Mouse (Mus musculus): ENCODE data around the gene Prrx1. TPM values are rescaled to one million over a fixed set of nuclear protein-coding genes. Genes with fewer than 3 reads are reported as not detected.
A peak's percentile ranks its signal among the peaks of the same experiment; 100 is the strongest.

The Prrx1 gene
- total and polyA plus RNA-seq, 2 experiments from 2014 or later, result 4.3 to 7.8 TPM

GRCm38 (mm10) chr1:163283980-163284635, 29.4 kb downstream of the Prrx1 start:
- H3K4me1 ChIP-seq (ENCODE audit: insufficient read depth, low read length), result no peaks in the 10 kb centered on the region
- H3K9ac ChIP-seq (replicated peaks; ENCODE audit: low read length, poor library complexity, severe bottlenecking), result no peak overlapping the region
- DNase-seq (ENCODE audit: low spot score) (no peak), ATAC-seq (ENCODE audit: low FRiP score) (no peak)
- no peaks in the 10 kb centered on the region for H3K27me3 ChIP-seq (ENCODE audit: insufficient read depth, low read length)
- no peak overlapping the region for H3K4me3 ChIP-seq (ENCODE audit: low read depth, low read length)
- no peak overlapping the region for H3K27ac ChIP-seq (ENCODE audit: low read depth, low read length)
- no peak overlapping the region for H3K4me2 ChIP-seq (ENCODE audit: low read depth, low read length, poor library complexity, severe bottlenecking)
- H3K9me3 ChIP-seq (ENCODE audit: low read length), result no peaks in the 10 kb centered on the region
- TF ChIP-seq CTCF (IDR thresholded peaks at IDR 0.05), result no peak
- no peaks in the 10 kb centered on the region for H3K36me3 ChIP-seq (ENCODE audit: insufficient read depth, low read length)
- 81% methylated on average over 9 of the region's 9 CpGs for WGBS

- 38% methylated on average over 7 of the region's 7 CpGs for WGBS
- no peaks in the 10 kb centered on the region for H3K4me1 ChIP-seq (ENCODE audit: insufficient read depth, low read length)
- 0 out of 2 replicates have a peak overlapping the region, but pooled peaks have one; percentile 7 for H3K27ac ChIP-seq (ENCODE audit: low read depth, low read length)
- TF ChIP-seq CTCF (IDR thresholded peaks at IDR 0.05), result no peak
- H3K9me3 ChIP-seq (ENCODE audit: low read length), result no peaks in the 10 kb centered on the region
- H3K27me3 ChIP-seq (ENCODE audit: insufficient read depth, low read length), result no peaks in the 10 kb centered on the region
- H3K4me3 ChIP-seq (ENCODE audit: low read depth, low read length), result no peak overlapping the region
- ATAC-seq (ENCODE audit: low FRiP score), result 0 out of 2 replicates have a peak, but pooled peaks have one; percentile 31
- H3K9ac ChIP-seq (replicated peaks; ENCODE audit: low read length, poor library complexity, severe bottlenecking), result no peak overlapping the region
- H3K36me3 ChIP-seq (ENCODE audit: insufficient read depth, low read length), result no peaks in the 10 kb centered on the region
- no peak overlapping the region for H3K4me2 ChIP-seq (ENCODE audit: low read depth, low read length, poor library complexity, severe bottlenecking)
- DNase-seq (ENCODE audit: low spot score), result peak; percentile 31
Observed at GRCm38 (mm10) chr1:163281450-163282198, 31.9 kb downstream of the Prrx1 start.

- Histone ChIP-seq H3K36me3 (ENCODE audit: insufficient read depth, low read length) (no peaks in the 10 kb centered on the region), H3K27me3 (ENCODE audit: insufficient read depth, low read length) (no peaks in the 10 kb centered on the region), H3K9me3 (ENCODE audit: low read length) (no peaks in the 10 kb centered on the region), H3K9ac (replicated peaks; ENCODE audit: low read length, poor library complexity, severe bottlenecking) (no peak overlapping the region), H3K27ac (ENCODE audit: low read depth, low read length) (no peak overlapping the region), H3K4me3 (ENCODE audit: low read depth, low read length) (no peak overlapping the region), H3K4me1 (ENCODE audit: insufficient read depth, low read length) (no peaks in the 10 kb centered on the region), H3K4me2 (ENCODE audit: low read depth, low read length, poor library complexity, severe bottlenecking) (no peak overlapping the region)
- WGBS, result 39% methylated on average over 2 of the region's 2 CpGs
- DNase-seq (ENCODE audit: low spot score), result peak; percentile 50
- ATAC-seq (ENCODE audit: low FRiP score), result peak; percentile 72
- no peak for TF ChIP-seq CTCF (IDR thresholded peaks at IDR 0.05)
Observed at GRCm38 (mm10) chr1:163280842-163281122, 32.7 kb downstream of the Prrx1 start.

- peak; percentile 53 for DNase-seq (ENCODE audit: low spot score)
- no peaks in the 10 kb centered on the region for H3K27me3 ChIP-seq (ENCODE audit: insufficient read depth, low read length)
- no peak for TF ChIP-seq CTCF (IDR thresholded peaks at IDR 0.05)
- no peak overlapping the region for H3K27ac ChIP-seq (ENCODE audit: low read depth, low read length)
- H3K9ac ChIP-seq (replicated peaks; ENCODE audit: low read length, poor library complexity, severe bottlenecking), result no peak overlapping the region
- H3K4me2 ChIP-seq (ENCODE audit: low read depth, low read length, poor library complexity, severe bottlenecking), result no peak overlapping the region
- no peak overlapping the region for H3K4me3 ChIP-seq (ENCODE audit: low read depth, low read length)
- no peaks in the 10 kb centered on the region for H3K36me3 ChIP-seq (ENCODE audit: insufficient read depth, low read length)
- ATAC-seq (ENCODE audit: low FRiP score), result peak; percentile 56; the same call in 1 of the 2 replicates
- no peaks in the 10 kb centered on the region for H3K9me3 ChIP-seq (ENCODE audit: low read length)
- WGBS, result 41% methylated on average over 7 of the region's 7 CpGs
- H3K4me1 ChIP-seq (ENCODE audit: insufficient read depth, low read length), result no peaks in the 10 kb centered on the region
Observed at GRCm38 (mm10) chr1:163280097-163280841, 33.2 kb downstream of the Prrx1 start.

GRCm38 (mm10) chr1:163277069-163277468, 36.4 kb downstream of the Prrx1 start:
- H3K4me3 ChIP-seq (ENCODE audit: low read depth, low read length), result no peak overlapping the region
- no peaks in the 10 kb centered on the region for H3K27me3 ChIP-seq (ENCODE audit: insufficient read depth, low read length)
- H3K36me3 ChIP-seq (ENCODE audit: insufficient read depth, low read length), result no peaks in the 10 kb centered on the region
- H3K27ac ChIP-seq (ENCODE audit: low read depth, low read length), result no peak overlapping the region
- TF ChIP-seq CTCF (IDR thresholded peaks at IDR 0.05), result no peak
- no peak for DNase-seq (ENCODE audit: low spot score)
- no peaks in the 10 kb centered on the region for H3K4me1 ChIP-seq (ENCODE audit: insufficient read depth, low read length)
- no peaks in the 10 kb centered on the region for H3K9me3 ChIP-seq (ENCODE audit: low read length)
- no peak for ATAC-seq (ENCODE audit: low FRiP score)
- WGBS, result 87% methylated on average over 7 of the region's 7 CpGs
- H3K4me2 ChIP-seq (ENCODE audit: low read depth, low read length, poor library complexity, severe bottlenecking), result no peak overlapping the region
- no peak overlapping the region for H3K9ac ChIP-seq (replicated peaks; ENCODE audit: low read length, poor library complexity, severe bottlenecking)

- ATAC-seq (ENCODE audit: low FRiP score), result no peak
- no peak overlapping the region for H3K4me3 ChIP-seq (ENCODE audit: low read depth, low read length)
- TF ChIP-seq CTCF (IDR thresholded peaks at IDR 0.05), result no peak
- H3K27me3 ChIP-seq (ENCODE audit: insufficient read depth, low read length), result no peaks in the 10 kb centered on the region
- H3K4me1 ChIP-seq (ENCODE audit: insufficient read depth, low read length), result no peaks in the 10 kb centered on the region
- no peak overlapping the region for H3K9ac ChIP-seq (replicated peaks; ENCODE audit: low read length, poor library complexity, severe bottlenecking)
- 90% methylated on average over 3 of the region's 3 CpGs for WGBS
- H3K27ac ChIP-seq (ENCODE audit: low read depth, low read length), result no peak overlapping the region
- H3K36me3 ChIP-seq (ENCODE audit: insufficient read depth, low read length), result no peaks in the 10 kb centered on the region
- DNase-seq (ENCODE audit: low spot score), result no peak
- H3K4me2 ChIP-seq (ENCODE audit: low read depth, low read length, poor library complexity, severe bottlenecking), result no peak overlapping the region
- no peaks in the 10 kb centered on the region for H3K9me3 ChIP-seq (ENCODE audit: low read length)
Observed at GRCm38 (mm10) chr1:163274919-163275318, 38.6 kb downstream of the Prrx1 start.
